13 mouse cellular contexts compared by ENCODE assay signal in genomic region chr1:162099203-162099602, GRCm38 (mm10).
"Had no signal": no experiment of that assay in that cellular context is flagged by ENCODE, and none has a peak within 500 bp of the region (broad histone marks: within the 10 kb centered on the region; RNA-seq: fewer than 3 reads in every experiment).

No protein-coding gene starts in this region.

- H3K36me3 ChIP-seq: lung, embryonic 15.5 days; midbrain, embryonic 13.5 days; neural tube, embryonic 15.5 days; stomach, embryonic 15.5 days had no signal

- H3K27me3 ChIP-seq: lung, embryonic 15.5 days; midbrain, embryonic 13.5 days; neural tube, embryonic 15.5 days; stomach, embryonic 15.5 days had no signal

- ATAC-seq: intestine, embryonic 16.5 days; midbrain, embryonic 13.5 days had no signal

- H3K9me3 ChIP-seq: lung, embryonic 15.5 days; midbrain, embryonic 13.5 days; neural tube, embryonic 15.5 days; stomach, embryonic 15.5 days had no signal

- H3K4me1 ChIP-seq: lung, embryonic 15.5 days; midbrain, embryonic 13.5 days; neural tube, embryonic 15.5 days; stomach, embryonic 15.5 days had no signal

- H3K27ac ChIP-seq: left cerebral cortex, adult 2 months; lung, embryonic 15.5 days; macrophage; midbrain, embryonic 13.5 days; neural tube, embryonic 15.5 days; stomach, embryonic 15.5 days had no signal

- H3K9ac ChIP-seq: lung, embryonic 15.5 days; midbrain, embryonic 13.5 days; neural tube, embryonic 15.5 days; stomach, embryonic 15.5 days had no signal

- H3K4me3 ChIP-seq: left cerebral cortex, adult 2 months; lung, embryonic 15.5 days; midbrain, embryonic 13.5 days; myocyte; neural tube, embryonic 15.5 days; stomach, embryonic 15.5 days had no signal

- DNase-seq: kidney, adult 8-10 months; kidney, postnatal 25 days; lung, postnatal 14 days; thymus, adult 2 months; thymus, postnatal 25 days had no signal

- H3K4me2 ChIP-seq: lung, embryonic 15.5 days; midbrain, embryonic 13.5 days; neural tube, embryonic 15.5 days; stomach, embryonic 15.5 days had no signal
